Mouse (Mus musculus): ENCODE data around the gene Ric8a.

DNA sequence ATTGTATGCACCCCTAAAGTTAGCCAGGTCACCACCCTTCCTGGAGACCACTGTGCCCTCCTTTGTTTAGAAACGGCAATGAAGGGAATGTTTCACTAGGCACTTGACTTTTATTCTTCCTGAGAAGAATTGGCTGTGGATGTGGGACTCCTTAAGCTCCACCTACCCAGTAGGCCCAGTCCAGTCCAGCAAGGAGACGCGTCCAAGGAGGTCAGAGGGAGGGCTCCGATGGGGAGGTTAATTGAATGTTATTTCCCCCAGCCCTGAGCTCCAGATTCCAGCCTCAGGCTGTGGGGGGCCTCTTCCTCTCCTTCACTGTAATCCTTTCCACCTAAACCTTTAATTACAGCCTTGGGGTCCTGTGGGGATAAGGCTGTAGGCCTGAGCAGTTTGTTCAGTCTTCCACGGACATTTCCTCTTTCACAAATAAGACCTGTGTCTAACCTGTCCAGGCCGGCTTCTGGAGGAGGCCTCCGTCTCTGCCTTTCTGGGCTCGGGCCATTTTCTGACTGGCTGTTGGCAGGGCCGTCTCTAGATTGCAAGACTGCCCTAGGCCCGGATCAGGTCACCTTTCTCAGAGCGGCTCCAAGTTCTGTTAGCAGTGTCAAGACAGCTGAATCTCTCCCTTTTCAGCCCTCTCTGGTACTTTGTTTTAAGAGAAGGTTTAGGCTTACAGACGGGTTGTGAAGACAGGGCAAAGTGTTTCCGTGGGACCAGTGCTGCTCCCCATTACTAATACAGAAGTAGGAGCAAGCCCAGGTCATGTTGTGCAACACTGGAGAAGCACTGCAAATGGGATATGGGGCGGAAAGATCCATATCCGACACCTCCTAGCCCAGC lies 45.5 kb downstream of the Ric8a start:
- TF ChIP-seq CTCF (IDR thresholded peaks at IDR 0.05): no peak
- TF ChIP-seq EP300 (IDR thresholded peaks at IDR 0.05): no peak

Measured in lung, postnatal 0 days (tissue).